Mouse (Mus musculus): ENCODE measurements around the gene Fcgrt. TPM values are rescaled to one million over a fixed set of nuclear protein-coding genes. Genes with fewer than 3 reads are reported as not detected.

Fcgrt gene
- polyA plus RNA-seq, 1 experiment from 2014 or later = 53.8 TPM

DNA sequence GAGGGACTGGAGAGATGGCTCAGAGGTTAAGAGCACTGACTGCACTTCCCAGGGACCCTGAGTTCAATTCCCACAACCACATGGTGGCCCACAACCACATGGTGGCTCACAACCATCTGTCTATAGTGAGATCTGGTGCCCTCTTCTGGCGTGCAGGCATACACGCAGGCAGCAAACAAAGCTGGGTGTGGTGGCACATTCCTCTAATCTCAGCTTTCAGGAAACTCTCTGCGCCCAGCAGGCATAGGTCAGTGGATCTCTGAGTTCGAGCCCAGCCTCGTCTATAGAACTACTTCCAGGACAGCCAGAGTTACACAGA is 35.7 kb downstream of the Fcgrt start:
- WGBS = 29% methylated on average over 5 of the region's 5 CpGs
- Histone ChIP-seq H3K4me1 (ENCODE audit: control insufficient read depth in 2 of 2, insufficient read depth in 2 of 2, low read length in 2 of 2) (peaks cover 0 to 5% of the 10 kb centered on the region in 2 experiments; a peak in 2 of 4 replicates), H3K4me3 (ENCODE audit: control insufficient read depth in 1 of 2, insufficient read depth in 1 of 2, low read depth in 1 of 2, low read length in 2 of 2) (no peak overlapping the region), H3K9ac (ENCODE audit: low read length) (no peak overlapping the region), H3K36me3 (ENCODE audit: control insufficient read depth, insufficient read depth, low read length) (no peaks in the 10 kb centered on the region; the same call in 1 of the 2 replicates), H3K27ac (replicated peaks in 1 of 2; ENCODE audit: control insufficient read depth in 1 of 2, insufficient read depth in 1 of 2, low read depth in 2 of 2, low read length in 2 of 2) (no peak overlapping the region), H3K4me2 (ENCODE audit: low read length) (no peak overlapping the region), H3K27me3 (ENCODE audit: control insufficient read depth, insufficient read depth, low read length) (no peaks in the 10 kb centered on the region), H3K9me3 (ENCODE audit: control insufficient read depth, low read length) (no peaks in the 10 kb centered on the region)
- no peak for ATAC-seq (ENCODE audit: insufficient number of reproducible peaks, insufficient read depth, low FRiP score, low read depth)

- Histone ChIP-seq H3K27ac (replicated peaks in 1 of 2; ENCODE audit: control insufficient read depth in 1 of 2, insufficient read depth in 1 of 2, low read depth in 2 of 2, low read length in 2 of 2) (no peak overlapping the region), H3K4me2 (ENCODE audit: low read length) (no peak overlapping the region), H3K27me3 (ENCODE audit: control insufficient read depth, insufficient read depth, low read length) (no peaks in the 10 kb centered on the region), H3K9me3 (ENCODE audit: control insufficient read depth, low read length) (no peaks in the 10 kb centered on the region), H3K36me3 (ENCODE audit: control insufficient read depth, insufficient read depth, low read length) (no peaks in the 10 kb centered on the region; the same call in 1 of the 2 replicates), H3K4me3 (ENCODE audit: control insufficient read depth in 1 of 2, insufficient read depth in 1 of 2, low read depth in 1 of 2, low read length in 2 of 2) (no peak overlapping the region), H3K9ac (ENCODE audit: low read length) (no peak overlapping the region), H3K4me1 (ENCODE audit: control insufficient read depth in 2 of 2, insufficient read depth in 2 of 2, low read length in 2 of 2) (peaks cover 0 to 6% of the 10 kb centered on the region in 2 experiments; a peak in 2 of 4 replicates)
- no peak for ATAC-seq (ENCODE audit: insufficient number of reproducible peaks, insufficient read depth, low FRiP score, low read depth)
- WGBS = 75% methylated on average over 4 of the region's 4 CpGs
These were observed 36.3 kb downstream of the Fcgrt start for GRCm38 (mm10) chr7:45067190-45067999.

- peak; percentile 79 for ATAC-seq (ENCODE audit: insufficient number of reproducible peaks, insufficient read depth, low FRiP score, low read depth)
- Histone ChIP-seq H3K4me2 (ENCODE audit: low read length) (peak within 1 kb of the TSS; percentile 68), H3K9me3 (ENCODE audit: control insufficient read depth, low read length) (no peaks in the 10 kb centered on the region), H3K36me3 (ENCODE audit: control insufficient read depth, insufficient read depth, low read length) (no peaks in the 10 kb centered on the region; the same call in 1 of the 2 replicates), H3K27ac (replicated peaks in 1 of 2; ENCODE audit: control insufficient read depth in 1 of 2, insufficient read depth in 1 of 2, low read depth in 2 of 2, low read length in 2 of 2) (peak within 1 kb of the TSS; percentile 88 to 95), H3K4me3 (ENCODE audit: control insufficient read depth in 1 of 2, insufficient read depth in 1 of 2, low read depth in 1 of 2, low read length in 2 of 2) (peak within 1 kb of the TSS; percentile 76 to 94), H3K9ac (ENCODE audit: low read length) (peak within 1 kb of the TSS; percentile 78), H3K27me3 (ENCODE audit: control insufficient read depth, insufficient read depth, low read length) (no peaks in the 10 kb centered on the region), H3K4me1 (ENCODE audit: control insufficient read depth in 2 of 2, insufficient read depth in 2 of 2, low read length in 2 of 2) (peaks cover 5 to 13% of the 10 kb centered on the region in 2 experiments; a peak in 3 of 4 replicates)
- WGBS = under 1% methylated on average over 31 of the region's 31 CpGs
These were observed 41.3 kb downstream of the Fcgrt start, which contains the start of the genes Nosip and Prrg2 for GRCm38 (mm10) chr7:45062239-45062835. TSS of gene Nosip (plus strand) at chr7:45062429. TSS of gene Prrg2 (minus strand) at chr7:45062677.

GRCm38 (mm10) chr7:45061532-45062075 is 42.0 kb downstream of the Fcgrt start:
- peak overlapping the region; percentile 40 to 88; a peak in 3 of 4 replicates for H3K27ac ChIP-seq (replicated peaks in 1 of 2; ENCODE audit: control insufficient read depth in 1 of 2, insufficient read depth in 1 of 2, low read depth in 2 of 2, low read length in 2 of 2)
- ATAC-seq (ENCODE audit: insufficient number of reproducible peaks, insufficient read depth, low FRiP score, low read depth) = no peak
- H3K4me2 ChIP-seq (ENCODE audit: low read length) = peak overlapping the region; percentile 68
- WGBS = 15% methylated on average over 11 of the region's 11 CpGs
- no peaks in the 10 kb centered on the region for H3K27me3 ChIP-seq (ENCODE audit: control insufficient read depth, insufficient read depth, low read length)
- no peaks in the 10 kb centered on the region; the same call in 1 of the 2 replicates for H3K36me3 ChIP-seq (ENCODE audit: control insufficient read depth, insufficient read depth, low read length)
- peaks cover 5 to 13% of the 10 kb centered on the region in 2 experiments; a peak in 3 of 4 replicates for H3K4me1 ChIP-seq (ENCODE audit: control insufficient read depth in 2 of 2, insufficient read depth in 2 of 2, low read length in 2 of 2)
- H3K4me3 ChIP-seq (ENCODE audit: control insufficient read depth in 1 of 2, insufficient read depth in 1 of 2, low read depth in 1 of 2, low read length in 2 of 2) = peak overlapping the region; percentile 11 to 76
- H3K9me3 ChIP-seq (ENCODE audit: control insufficient read depth, low read length) = no peaks in the 10 kb centered on the region
- H3K9ac ChIP-seq (ENCODE audit: low read length) = peak overlapping the region; percentile 78

GRCm38 (mm10) chr7:45060632-45061122 is 43.0 kb downstream of the Fcgrt start:
- peaks cover 5 to 13% of the 10 kb centered on the region in 2 experiments; a peak in 3 of 4 replicates for H3K4me1 ChIP-seq (ENCODE audit: control insufficient read depth in 2 of 2, insufficient read depth in 2 of 2, low read length in 2 of 2)
- no peaks in the 10 kb centered on the region for H3K9me3 ChIP-seq (ENCODE audit: control insufficient read depth, low read length)
- no peak overlapping the region for H3K4me3 ChIP-seq (ENCODE audit: control insufficient read depth in 1 of 2, insufficient read depth in 1 of 2, low read depth in 1 of 2, low read length in 2 of 2)
- WGBS = 73% methylated on average over 6 of the region's 6 CpGs
- no peaks in the 10 kb centered on the region for H3K27me3 ChIP-seq (ENCODE audit: control insufficient read depth, insufficient read depth, low read length)
- H3K9ac ChIP-seq (ENCODE audit: low read length) = no peak overlapping the region
- H3K27ac ChIP-seq (replicated peaks in 1 of 2; ENCODE audit: control insufficient read depth in 1 of 2, insufficient read depth in 1 of 2, low read depth in 2 of 2, low read length in 2 of 2) = no peak overlapping the region
- ATAC-seq (ENCODE audit: insufficient number of reproducible peaks, insufficient read depth, low FRiP score, low read depth) = no peak
- no peaks in the 10 kb centered on the region; the same call in 1 of the 2 replicates for H3K36me3 ChIP-seq (ENCODE audit: control insufficient read depth, insufficient read depth, low read length)
- H3K4me2 ChIP-seq (ENCODE audit: low read length) = no peak overlapping the region

- H3K36me3 ChIP-seq (ENCODE audit: control insufficient read depth, insufficient read depth, low read length) = no peaks in the 10 kb centered on the region; the same call in 1 of the 2 replicates
- H3K4me3 ChIP-seq (ENCODE audit: control insufficient read depth in 1 of 2, insufficient read depth in 1 of 2, low read depth in 1 of 2, low read length in 2 of 2) = no peak overlapping the region
- peaks cover 5 to 13% of the 10 kb centered on the region in 2 experiments; a peak in 3 of 4 replicates for H3K4me1 ChIP-seq (ENCODE audit: control insufficient read depth in 2 of 2, insufficient read depth in 2 of 2, low read length in 2 of 2)
- no peak overlapping the region for H3K4me2 ChIP-seq (ENCODE audit: low read length)
- H3K9ac ChIP-seq (ENCODE audit: low read length) = no peak overlapping the region
- H3K27ac ChIP-seq (replicated peaks in 1 of 2; ENCODE audit: control insufficient read depth in 1 of 2, insufficient read depth in 1 of 2, low read depth in 2 of 2, low read length in 2 of 2) = no peak overlapping the region
- 74% methylated on average over 10 of the region's 10 CpGs for WGBS
- H3K9me3 ChIP-seq (ENCODE audit: control insufficient read depth, low read length) = no peaks in the 10 kb centered on the region
- ATAC-seq (ENCODE audit: insufficient number of reproducible peaks, insufficient read depth, low FRiP score, low read depth) = no peak
- no peaks in the 10 kb centered on the region for H3K27me3 ChIP-seq (ENCODE audit: control insufficient read depth, insufficient read depth, low read length)
These were observed 44.8 kb downstream of the Fcgrt start for GRCm38 (mm10) chr7:45058607-45059571.
